In the genomic region with DNA sequence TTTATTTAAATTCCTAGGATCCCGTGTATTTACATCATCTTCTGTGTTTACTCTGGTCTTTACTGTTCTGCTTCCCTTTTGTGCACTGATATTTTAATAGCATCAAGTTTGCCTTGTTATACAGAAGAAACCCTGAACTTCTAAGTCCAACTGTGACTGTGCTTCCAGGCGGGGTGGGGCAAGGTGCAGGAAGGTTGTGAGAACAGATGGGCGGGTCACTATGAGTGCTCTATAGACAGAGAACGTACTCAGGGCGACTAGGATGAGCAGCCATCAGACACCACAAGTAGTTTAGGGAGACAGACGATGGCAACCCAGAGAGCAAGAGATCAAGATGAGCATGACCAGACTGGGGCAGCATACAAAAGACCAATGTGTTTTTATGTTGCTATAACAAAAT, we compare ENCODE assay signal across 19 mouse cellular contexts. TPM values are rescaled to one million over a fixed set of nuclear protein-coding genes. Genes with fewer than 3 reads are reported as not detected.
"Had no signal": no experiment of that assay in that cellular context is flagged by ENCODE, and none has a peak within 500 bp of the region (broad histone marks: within the 10 kb centered on the region; RNA-seq: fewer than 3 reads in every experiment).

No protein-coding gene starts in this region.

- H3K4me3 ChIP-seq: kidney, embryonic 15.5 days; limb, embryonic 10.5 days; limb, embryonic 13.5 days; lung, embryonic 15.5 days; midbrain, embryonic 12.5 days; midbrain, embryonic 15.5 days; neural tube, embryonic 12.5 days; neural tube, embryonic 15.5 days had no signal

- H3K9ac ChIP-seq: kidney, embryonic 15.5 days; limb, embryonic 13.5 days; lung, embryonic 15.5 days; midbrain, embryonic 12.5 days; midbrain, embryonic 15.5 days; neural tube, embryonic 12.5 days; neural tube, embryonic 15.5 days had no signal

- ATAC-seq: midbrain, embryonic 15.5 days had no signal

- DNase-seq: kidney, adult 2 months; kidney, postnatal 10 days; kidney, postnatal 36 days; right cerebral cortex, adult 18-20 months; right cerebral cortex, postnatal 14 days; right cerebral cortex, postnatal 4 days; spleen, adult 18-20 months; thymus, adult 18-20 months; thymus, postnatal 36 days had no signal

- H3K9me3 ChIP-seq: kidney, embryonic 15.5 days; limb, embryonic 10.5 days; limb, embryonic 13.5 days; lung, embryonic 15.5 days; midbrain, embryonic 12.5 days; midbrain, embryonic 15.5 days; neural tube, embryonic 12.5 days; neural tube, embryonic 15.5 days had no signal

- H3K27ac ChIP-seq: kidney, embryonic 15.5 days; limb, embryonic 10.5 days; limb, embryonic 13.5 days; macrophage; midbrain, embryonic 12.5 days; midbrain, embryonic 15.5 days; neural tube, embryonic 12.5 days; neural tube, embryonic 15.5 days had no signal

- H3K4me1 ChIP-seq: kidney, embryonic 15.5 days; limb, embryonic 10.5 days; limb, embryonic 13.5 days; lung, embryonic 15.5 days; midbrain, embryonic 12.5 days; midbrain, embryonic 15.5 days; neural tube, embryonic 12.5 days; neural tube, embryonic 15.5 days had no signal

- H3K36me3 ChIP-seq: kidney, embryonic 15.5 days; limb, embryonic 10.5 days; limb, embryonic 13.5 days; lung, embryonic 15.5 days; midbrain, embryonic 12.5 days; midbrain, embryonic 15.5 days; neural tube, embryonic 12.5 days; neural tube, embryonic 15.5 days had no signal

- H3K27me3 ChIP-seq: limb, embryonic 13.5 days; midbrain, embryonic 12.5 days; midbrain, embryonic 15.5 days; neural tube, embryonic 12.5 days; neural tube, embryonic 15.5 days had no signal

- H3K4me2 ChIP-seq: kidney, embryonic 15.5 days; limb, embryonic 13.5 days; lung, embryonic 15.5 days; midbrain, embryonic 12.5 days; midbrain, embryonic 15.5 days; neural tube, embryonic 12.5 days; neural tube, embryonic 15.5 days had no signal

RNA-seq across cellular contexts. Expression of a gene that starts 6.2 kb away (rescaled TPM):
- total RNA-seq: megakaryocyte, adult 5-6 weeks had no signal
- polyA plus RNA-seq: macrophage had no signal
